Mouse (Mus musculus) frontal cortex, postnatal 10 days (tissue): ENCODE data around the gene Sytl1.

Source experiments
- DNase-seq, 2 experiments: peaks; one replicate each; pipeline ENCODE4 v3.0.0; 2022; ENCODE audit warnings: low spot score in 2 of 2, mixed read lengths in 1 of 2

Gene Sytl1

DNA sequence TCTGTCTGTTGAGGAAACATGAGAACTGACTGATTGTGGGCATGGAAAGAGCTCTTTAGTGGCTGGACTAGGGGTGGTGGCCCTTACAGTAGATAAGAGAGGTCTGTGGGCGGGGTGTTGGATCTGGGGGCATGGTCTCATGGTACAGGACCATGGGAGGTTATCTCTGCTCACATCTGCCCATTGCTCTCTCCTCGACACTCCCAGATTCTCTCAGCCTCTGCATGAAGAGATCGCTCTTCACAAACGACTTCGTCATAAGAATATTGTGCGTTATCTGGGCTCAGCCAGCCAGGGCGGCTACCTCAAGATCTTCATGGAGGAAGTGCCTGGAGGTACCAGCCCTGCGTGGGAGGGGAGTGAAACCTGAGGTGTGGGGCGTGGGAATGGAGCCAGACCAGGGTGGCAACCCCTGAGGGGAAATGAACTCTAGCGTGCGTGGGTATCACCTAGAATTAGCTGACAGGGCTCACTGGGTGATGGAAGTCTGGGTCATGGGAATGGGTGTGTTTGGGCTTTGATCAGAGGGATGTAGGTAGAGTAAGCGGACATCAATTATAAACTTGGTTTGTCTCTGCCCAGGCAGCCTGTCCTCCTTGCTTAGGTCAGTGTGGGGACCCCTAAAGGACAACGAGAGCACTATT, 15.0 kb downstream of the Sytl1 start:
- no peak for DNase-seq

DNA sequence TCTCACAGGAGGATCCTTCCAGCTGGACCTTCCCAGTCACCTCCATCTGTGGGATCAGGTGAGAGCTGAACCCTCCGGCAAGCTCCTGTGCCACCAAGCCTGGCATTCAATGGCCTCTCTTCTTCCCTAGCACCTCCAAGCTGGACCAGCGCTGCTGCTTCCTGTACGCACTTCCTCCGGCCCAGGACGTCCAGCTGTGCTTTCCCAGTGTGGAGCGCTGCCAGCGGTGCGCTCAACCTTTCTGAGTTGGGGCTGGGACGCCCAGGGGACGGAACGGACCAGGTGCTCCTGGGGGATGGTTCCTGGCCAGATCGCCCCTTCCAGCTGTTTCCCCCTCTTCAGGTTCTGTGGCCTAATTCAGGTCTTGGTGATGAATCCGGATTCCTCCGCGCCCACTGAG, 15.8 kb downstream of the Sytl1 start:
- no peak for DNase-seq

- DNase-seq: no peak
Measured at GRCm38 (mm10) chr4:133244289-133244688, 18.6 kb downstream of the Sytl1 start.

- no peak for DNase-seq
Measured at GRCm38 (mm10) chr4:133243538-133243937, 19.4 kb downstream of the Sytl1 start.

DNA sequence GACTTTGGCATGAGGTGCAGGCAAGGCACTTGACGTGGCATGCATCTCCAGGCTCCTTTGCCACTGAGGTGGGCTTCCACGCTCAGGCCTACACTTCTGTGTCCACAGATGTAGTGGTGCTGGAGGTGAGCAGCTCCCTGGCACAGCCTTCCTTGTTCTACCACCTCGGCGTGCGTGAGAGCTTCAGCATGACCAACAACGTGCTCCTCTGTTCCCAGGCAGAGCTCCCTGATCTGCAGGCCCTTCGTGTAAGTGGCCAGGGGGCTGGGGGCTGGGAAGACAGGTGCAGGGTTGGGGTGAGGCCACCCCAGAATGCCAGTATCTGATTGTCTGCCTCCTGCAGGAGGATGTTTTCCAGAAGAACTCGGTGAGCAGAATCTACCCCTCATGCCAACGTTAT, 20.2 kb downstream of the Sytl1 start:
- DNase-seq: no peak

DNA sequence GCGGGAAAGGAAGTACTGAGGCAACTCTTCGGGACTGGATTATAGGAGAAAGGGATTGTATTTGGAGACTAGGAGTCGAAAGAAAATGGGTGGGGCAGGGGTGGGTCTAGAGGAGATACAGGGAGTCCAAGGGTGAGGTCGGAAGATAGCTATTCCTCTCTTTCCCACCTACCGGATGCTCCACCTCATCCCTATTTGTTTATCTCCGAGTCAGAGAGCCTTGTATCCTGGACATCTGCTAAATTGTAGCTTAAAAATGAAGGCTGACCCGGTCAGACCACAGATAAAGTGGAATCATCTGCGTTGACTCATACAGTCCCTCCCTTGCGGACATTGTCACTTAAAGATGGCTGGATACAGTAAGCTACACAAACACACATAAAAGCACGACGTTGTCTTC, 21.0 kb downstream of the Sytl1 start:
- DNase-seq: no peak

GRCm38 (mm10) chr4:133240934-133241908, 21.7 kb downstream of the Sytl1 start:
- peak; percentile 70 to 82 for DNase-seq

GRCm38 (mm10) chr4:133240490-133240921, 22.4 kb downstream of the Sytl1 start, which contains the start of gene Map3k6:
Gene Map3k6, plus strand, starts transcription at chr4:133240818.
- no peak for DNase-seq

DNA sequence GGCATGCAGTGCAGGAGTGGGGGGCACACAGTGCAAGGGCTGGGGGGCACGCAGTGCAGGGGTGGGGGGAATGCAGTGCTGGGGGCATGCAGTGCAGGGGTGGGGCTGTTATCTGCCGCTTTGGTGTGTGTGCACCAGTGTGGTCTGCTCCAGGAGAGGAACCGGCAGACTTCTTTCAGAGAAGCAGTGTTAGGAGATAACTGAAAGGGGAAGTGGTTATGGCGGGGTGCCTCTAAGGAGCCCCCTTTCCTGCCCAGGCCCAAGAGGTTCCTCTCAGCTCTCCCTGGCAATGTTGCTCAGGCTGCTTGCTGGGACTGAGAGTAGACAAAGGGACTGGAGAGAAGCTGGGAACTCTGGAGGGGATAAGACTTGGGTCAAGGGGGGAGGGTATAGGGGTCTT, 25.0 kb downstream of the Sytl1 start:
- DNase-seq: no peak

DNA sequence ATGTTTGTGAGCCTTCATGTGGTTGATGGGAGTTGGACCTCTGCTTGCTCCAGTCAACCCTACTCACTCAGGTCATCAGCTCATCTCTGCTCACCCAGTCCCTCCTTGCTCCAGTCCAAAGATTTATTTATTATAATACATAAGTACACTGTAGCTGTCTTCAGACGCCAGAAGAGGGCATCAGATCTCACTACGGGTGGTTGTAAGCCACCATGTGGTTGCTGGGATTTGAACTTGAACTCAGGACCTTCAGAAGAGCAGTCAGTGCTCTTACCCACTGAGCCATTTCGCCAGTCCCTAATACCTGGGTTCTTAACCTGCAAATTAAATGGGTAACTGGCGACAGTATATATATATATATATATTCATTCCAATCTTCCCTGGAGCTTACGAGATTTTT, 27.5 kb downstream of the Sytl1 start:
- DNase-seq: no peak

DNA sequence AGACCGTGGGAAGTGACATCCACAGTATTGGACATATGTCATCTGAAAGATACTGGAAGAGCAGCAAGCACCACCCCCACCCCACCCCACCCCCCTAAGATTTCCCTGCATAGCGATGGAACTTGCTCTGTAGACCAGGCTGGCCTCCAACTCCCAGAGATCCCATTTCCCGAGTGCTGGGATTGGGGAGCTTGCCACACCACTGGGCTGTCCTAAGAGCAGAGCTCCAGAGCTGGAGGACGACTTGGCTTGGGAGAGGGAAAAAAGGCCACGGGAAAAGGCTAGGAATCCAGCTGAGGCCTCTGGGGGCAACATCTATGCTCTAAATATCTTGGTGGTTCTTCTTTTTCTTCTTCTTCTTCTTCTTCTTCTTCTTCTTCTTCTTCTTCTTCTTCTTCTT, 28.1 kb downstream of the Sytl1 start:
- DNase-seq: no peak

GRCm38 (mm10) chr4:133233285-133233976, 29.5 kb downstream of the Sytl1 start:
- DNase-seq: no peak

- no peak for DNase-seq
Measured at GRCm38 (mm10) chr4:133229582-133229981, 33.3 kb downstream of the Sytl1 start.

GRCm38 (mm10) chr4:133227636-133228035, 35.3 kb downstream of the Sytl1 start:
- no peak for DNase-seq

GRCm38 (mm10) chr4:133226073-133226472, 36.8 kb downstream of the Sytl1 start:
- DNase-seq: no peak

- DNase-seq: no peak
Measured at GRCm38 (mm10) chr4:133223875-133224274, 39.0 kb downstream of the Sytl1 start.

DNA sequence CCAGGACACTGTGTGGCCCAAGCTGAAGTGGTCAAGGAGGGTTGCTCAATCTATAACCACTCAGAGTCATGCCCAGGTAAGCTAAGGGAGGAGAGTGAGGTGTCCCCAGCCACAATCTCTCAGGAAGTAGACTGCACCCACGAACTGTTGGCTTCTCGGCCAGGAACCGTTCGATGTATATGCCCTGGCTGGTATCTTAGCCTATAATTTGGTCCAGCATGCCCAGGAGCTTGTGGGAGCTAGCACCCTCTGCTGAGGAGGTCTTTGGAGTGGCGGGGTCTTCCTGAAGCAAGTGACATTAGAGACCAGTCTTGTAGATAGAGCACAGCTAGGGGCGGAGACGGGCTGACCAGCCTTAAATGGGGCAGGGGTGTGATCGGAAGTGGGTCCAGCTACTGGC, 41.2 kb downstream of the Sytl1 start:
- DNase-seq: no peak

- no peak for DNase-seq
Measured at GRCm38 (mm10) chr4:133220656-133221055, 42.3 kb downstream of the Sytl1 start.

DNA sequence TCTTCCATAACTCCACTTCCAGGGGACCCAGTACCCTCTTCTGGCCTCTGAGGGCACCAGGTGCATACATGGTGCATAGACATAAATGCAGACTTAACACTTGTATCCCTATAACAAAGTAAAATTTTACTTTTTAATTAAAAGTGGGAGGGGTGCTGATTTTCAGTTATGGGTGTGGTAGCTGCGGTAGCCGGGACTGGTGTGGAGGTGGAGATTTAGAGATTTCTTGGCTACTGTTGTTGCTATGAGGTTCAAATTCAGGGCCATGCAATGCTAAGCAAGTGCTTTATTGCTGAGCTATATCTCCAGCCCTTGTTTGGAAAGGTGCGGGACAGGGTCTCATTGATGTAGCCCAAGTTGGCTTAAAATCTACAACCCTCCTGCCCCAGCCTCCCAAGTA, 44.2 kb downstream of the Sytl1 start:
- no peak for DNase-seq

DNA sequence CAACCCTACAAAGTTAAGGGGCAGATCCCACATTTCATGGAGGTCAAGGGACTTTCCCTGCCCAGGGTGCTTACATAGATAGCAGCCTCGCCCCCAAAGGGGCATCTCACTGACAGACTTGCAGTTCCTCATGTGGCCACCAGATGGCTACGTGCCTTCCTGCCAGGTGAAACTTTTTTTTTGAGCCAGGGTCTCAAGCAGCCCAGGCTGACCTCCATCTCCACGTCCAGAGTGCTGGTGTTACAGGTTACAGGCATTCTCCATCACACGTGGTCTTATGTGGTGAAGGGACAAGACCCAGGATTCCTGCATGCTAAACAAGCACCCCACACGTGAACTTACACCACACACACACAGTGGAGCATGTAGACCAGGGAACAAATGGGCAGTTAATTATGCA, 45.3 kb downstream of the Sytl1 start:
- DNase-seq: no peak

GRCm38 (mm10) chr4:133213661-133214060, 49.3 kb downstream of the Sytl1 start:
- DNase-seq: no peak

GRCm38 (mm10) chr4:133213268-133213590, 49.7 kb downstream of the Sytl1 start:
- no peak for DNase-seq
